Mouse (Mus musculus) right cerebral cortex, adult 18-20 months (tissue): Measurements from ENCODE around the gene Smarcc2.

Experiments used
- DNase-seq: peaks from one replicate; pipeline ENCODE4 v3.0.0; 2022; ENCODE audit warnings: mixed read lengths

Gene Smarcc2

DNA sequence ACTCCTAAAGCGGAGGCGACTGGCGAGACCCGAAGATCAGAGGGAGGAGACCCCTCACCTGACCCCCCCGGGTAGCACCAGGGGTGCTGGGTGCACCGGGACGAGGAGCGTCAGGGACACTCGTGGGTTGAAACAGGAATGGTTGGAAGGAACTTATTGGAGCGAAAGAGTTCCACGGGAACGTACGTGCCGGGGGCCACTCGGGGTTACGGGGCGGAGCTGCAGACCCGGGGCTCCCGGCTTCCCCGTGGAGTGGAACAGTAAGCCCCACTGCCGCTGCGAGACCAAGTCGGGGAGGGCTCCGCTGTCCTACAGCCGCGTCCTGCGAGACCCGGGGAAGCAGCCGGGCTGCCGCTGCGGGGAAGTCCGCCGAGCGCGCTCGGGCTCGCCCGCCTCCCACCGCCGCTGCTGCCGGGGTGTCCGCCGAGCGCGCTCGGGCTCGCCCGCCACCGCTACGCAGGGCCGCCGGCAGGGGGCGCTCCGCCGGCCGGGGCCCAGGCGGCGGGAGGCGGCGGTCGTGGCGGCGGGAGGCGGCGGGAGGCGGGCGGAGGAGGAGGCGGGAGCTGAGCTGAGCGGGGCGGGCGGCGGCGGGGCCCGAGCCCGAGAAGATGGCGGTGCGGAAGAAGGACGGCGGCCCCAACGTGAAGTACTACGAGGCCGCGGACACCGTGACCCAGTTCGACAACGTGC is at the start of gene Smarcc2:
Gene Smarcc2, plus strand, starts transcription at position 530 of the 690 bp plus-strand sequence.
- peak; percentile 85 for DNase-seq

DNA sequence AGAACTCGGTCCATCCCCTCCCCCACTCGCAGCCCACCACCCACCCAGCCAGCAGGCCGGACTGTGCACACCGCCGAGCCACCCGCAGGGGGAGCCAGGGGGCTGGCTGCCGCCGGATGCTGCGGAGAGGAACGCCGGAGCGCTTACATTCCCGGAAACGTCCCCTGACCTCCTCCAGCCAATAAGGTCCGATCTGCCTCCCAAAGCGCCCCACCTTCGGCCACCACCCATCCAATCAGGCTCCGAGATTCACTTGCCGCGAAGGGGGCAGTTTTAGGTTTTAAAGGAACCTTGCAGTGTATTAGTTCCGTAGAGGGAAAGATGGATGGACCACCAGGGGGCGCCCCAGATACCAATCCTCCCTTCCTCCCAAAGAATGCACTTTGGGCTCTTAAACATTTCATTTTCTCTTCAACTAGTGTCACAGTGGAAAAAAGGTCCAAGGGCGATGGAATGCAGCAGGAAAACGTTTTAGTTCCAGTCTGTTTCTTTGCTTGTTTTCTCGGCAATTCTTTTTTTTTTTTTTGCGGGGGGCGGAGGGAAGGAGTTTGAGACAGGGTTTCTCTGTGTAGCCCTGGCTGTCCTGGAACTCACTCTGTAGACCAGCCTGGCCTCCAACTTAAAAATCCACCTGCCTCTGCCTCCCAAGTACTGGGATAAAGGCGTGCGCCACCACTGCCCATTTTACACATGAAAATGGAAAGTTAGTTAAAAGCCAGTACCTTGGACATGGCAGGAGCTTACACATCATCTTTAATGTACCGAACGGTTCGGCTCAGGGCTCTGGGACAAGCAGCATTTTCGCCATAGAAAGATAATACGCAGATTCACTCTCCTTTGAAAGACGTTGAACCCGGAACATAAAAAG is 49.1 kb upstream of the Smarcc2 start:
- peak; percentile 98 for DNase-seq

DNA sequence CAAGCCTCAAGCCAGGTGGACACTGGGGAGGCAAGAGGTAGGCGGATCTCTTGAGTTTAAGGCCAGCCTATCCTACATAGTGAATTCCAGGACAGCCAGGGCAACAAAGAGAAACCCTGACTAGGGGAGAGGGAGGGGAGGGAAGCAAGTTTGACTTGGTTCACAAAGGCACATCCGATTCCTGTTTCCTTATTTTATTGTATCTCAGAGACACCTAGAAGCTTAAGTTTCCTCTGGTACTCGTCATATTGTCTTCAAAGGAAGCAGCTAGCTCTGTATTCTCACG is 48.5 kb upstream of the Smarcc2 start:
- DNase-seq = no peak

DNA sequence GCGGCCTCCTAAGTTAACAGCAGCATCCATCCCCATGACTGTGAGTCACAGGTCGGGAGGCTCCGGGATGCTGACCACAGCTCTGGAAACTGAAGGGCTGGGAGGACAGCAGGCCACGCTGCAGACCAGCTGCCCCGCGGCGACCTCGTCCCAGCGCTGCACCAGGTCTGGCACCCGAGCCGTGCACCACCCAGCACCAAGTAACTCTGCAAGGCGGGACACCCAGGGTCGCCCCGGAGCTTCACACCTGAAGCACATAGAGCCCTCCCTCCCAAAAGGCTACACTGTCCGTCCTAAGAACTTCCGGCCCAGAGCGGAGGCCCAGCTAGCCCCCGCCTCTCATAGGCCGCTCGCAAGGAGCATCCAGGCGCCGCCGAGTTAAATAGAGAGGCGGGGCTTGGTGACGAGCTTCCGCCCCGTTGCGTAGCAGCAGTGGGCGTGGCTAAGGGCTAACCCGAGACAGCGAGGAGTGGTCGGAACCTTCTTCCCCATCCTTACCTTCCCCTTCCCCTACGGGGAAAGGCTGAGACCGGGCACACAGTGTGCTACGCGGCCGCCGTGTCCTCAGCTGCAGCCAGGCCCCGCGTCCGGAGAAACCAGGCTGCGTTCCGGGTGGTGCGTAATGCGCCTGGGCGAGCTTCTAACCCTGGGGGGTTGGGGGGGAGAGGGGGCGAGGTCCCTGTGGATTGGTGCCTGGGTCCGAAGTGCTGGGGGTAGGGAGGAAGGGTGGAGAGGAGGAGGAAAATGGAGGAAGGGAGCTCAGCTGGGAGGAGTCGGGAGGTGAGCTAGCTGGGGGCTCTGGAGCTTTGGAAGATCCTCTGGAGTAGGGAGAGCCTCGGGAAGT is 47.6 kb upstream of the Smarcc2 start, which contains the start of the genes Nabp2 and Rnf41:
Gene Nabp2, minus strand, starts transcription at position 282 of the 844 bp plus-strand sequence.
Gene Rnf41, plus strand, starts transcription at position 447 of the 844 bp plus-strand sequence.
- peak; percentile 96 for DNase-seq

DNA sequence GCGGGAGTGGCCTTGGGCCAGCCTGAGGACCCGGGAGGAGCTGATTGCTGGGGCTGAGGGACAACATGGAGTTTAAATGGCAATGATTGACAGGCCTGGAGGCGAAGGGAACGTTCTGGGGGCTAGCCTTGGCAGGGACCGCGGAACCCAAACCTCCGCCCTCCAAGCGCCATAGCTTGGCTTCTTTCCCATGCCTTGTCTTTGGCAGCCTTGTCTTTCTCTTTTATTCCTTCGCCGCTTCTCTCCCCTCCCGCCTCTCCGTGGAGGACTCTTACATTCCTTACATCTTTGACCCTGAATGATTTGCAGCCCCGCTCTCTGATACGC is 47.0 kb upstream of the Smarcc2 start:
- DNase-seq = no peak

DNA sequence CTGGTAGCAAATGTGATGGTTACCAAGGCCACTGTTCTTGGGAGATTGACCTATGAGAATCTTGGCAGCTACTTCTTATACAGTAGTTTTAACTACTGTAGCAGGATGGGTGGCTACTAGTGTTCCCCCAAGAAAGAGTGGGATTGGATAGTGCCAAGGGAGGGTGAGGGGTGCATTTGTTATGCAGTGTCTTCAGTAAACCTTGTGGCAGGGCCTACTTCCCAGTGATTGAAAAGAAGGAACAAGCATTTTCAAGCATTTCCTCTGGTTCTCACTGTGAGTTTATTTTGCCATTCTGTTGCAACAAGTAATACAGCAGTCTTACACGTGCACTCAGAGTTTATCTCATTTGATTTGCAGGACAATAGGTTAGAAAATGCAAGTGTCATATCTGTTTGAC is 46.5 kb upstream of the Smarcc2 start:
- DNase-seq = no peak

DNA sequence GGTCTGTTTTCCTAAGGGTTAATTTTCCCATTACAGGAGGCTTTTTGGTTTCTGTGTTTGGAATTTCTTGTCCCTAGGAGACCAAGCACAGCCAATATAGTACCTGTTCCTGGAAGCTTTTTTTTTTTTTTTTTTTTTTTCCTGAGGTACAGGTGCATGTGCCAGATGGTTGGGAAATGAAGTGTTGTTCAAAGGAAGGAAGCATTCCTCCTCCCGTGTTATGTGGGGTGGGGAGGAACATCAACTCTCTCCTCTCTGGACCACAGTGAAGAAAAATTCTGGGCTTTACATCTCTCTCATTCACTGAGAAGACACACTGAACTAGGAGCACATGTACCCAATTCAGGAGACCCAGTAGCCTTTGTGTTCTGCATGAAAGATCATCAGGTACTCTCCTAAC is 46.0 kb upstream of the Smarcc2 start:
- no peak for DNase-seq

DNA sequence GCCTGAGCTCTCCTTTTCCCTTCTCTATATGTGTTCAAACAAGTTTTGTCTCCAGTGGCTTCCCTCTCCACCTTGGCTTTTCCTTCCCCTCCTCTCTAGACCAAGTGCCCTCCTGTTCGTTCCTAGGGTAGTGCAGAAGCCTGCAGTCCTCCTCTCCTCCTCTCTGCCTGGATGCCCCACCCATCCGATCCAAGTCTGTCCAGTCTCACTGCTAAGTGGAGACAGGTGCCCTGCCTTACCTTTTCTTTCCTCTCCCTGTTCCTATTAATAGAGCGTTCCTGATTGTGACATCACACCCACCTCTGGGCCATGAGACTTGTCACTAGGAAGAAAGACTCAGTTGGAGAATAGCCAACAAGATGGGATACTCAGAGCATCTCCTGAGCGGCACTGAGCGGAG is 44.2 kb upstream of the Smarcc2 start:
- DNase-seq = no peak

DNA sequence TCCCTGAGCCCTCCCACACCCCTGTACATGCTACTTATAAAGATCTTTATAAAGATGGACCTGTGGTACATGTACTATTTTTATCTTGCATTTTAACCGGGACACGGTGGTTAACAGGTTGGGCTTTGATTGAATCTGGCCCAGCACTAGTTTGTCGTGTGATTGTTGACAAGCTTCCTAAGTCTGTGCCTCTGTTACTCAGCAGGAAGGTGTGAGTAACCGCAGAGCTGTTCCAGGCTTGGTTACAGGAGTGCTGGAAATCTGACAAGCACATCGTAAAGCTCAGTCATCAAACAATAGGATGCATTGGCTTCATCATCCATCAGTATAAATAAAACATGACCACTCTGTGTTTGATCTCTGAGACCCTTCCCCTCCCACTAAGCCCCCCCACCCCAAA is 36.6 kb upstream of the Smarcc2 start:
- no peak for DNase-seq

DNA sequence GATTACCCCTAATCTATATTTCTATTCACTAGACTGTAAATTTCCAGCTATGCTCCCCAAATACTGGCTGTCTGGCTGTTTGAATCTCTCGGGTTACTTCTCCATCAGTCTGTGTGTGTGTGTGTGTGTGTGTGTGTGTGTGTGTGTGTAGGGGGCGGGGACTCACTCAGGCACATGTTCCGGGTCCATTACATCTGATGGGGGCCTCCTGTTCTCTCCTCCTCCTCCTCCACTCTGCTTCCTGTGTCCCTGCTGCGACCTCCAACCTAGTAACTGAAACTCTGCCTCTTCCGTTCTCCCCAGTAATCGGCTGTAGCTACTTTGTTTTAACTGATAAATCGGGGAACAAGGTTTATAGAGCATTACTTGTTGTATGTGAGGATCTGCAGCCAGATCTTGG is 34.4 kb upstream of the Smarcc2 start:
- no peak for DNase-seq

DNA sequence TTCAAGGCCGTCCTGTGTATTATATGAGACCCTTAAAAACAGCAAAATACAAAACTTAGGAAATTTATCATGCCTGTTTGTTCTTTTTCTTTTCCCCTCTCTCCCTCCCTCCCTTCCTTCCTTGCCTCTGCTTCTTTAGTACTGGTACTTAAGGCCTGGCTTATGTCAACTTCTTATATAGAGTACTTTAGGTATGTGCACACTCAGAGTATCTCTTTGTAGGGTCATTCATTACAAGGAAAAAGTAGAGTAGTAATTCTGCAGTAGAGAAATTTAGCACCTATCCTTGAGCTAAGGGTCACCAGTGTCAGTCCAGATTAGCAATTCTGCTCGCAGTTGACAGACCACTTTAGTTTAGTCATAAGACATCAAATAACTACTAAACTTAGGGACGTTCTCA is 33.8 kb upstream of the Smarcc2 start:
- DNase-seq = no peak

DNA sequence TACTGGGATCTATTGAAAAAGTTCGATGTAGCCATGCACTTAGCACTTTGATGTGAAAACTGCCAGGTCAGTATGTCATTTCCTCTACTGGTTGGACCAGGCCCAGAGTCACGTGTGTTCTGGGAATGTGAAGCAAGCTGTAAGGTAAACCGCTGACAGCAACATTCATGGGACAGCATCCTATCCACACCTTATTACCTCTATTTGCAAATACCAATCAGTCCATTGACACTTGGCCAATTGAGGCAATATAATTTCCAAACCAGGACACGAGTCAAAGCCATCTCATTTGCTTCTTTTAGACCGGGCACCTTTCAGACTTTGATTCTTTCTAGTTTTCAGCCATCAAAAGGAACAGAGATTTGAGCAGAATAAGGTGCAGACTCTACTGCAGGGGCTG is 30.0 kb upstream of the Smarcc2 start:
- no peak for DNase-seq

DNA sequence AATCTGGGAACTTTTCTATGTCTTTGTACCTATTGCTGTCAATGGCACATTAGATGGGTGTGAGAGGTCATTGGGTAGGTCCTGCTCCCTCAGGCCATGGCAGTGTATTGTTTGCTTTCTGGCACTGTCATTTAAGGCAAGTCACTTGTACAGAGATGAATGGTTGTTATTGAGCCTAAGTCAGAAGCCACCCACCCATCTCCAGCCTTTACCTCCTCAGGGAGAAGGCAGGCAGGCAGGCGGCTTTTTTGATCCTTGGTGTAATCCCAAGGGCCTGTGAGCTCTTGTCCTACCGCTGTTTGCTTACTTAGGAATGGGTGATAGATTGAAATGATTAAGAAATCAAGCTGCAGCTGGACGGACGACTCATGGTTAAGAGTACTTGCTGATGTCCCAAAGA is 29.6 kb upstream of the Smarcc2 start:
- DNase-seq = no peak

DNA sequence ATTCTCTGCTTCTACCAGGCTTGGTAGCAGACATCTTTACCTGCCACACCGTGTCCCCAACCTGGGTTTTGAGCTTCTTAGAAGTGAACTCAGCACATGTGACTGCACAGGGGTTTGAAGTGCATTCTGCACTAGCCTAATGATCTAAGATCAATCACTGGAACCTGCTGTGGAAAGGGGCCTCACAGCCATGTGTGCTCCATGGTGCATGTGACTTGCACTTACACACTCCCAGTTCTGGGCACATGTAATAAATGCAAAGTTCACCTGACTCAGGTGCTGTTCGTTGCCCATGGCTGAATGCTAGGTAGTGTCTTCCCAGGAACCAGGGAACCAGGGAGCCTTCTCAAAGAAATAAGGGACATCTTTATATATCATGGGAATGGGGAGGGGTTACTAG is 25.6 kb upstream of the Smarcc2 start:
- no peak for DNase-seq

DNA sequence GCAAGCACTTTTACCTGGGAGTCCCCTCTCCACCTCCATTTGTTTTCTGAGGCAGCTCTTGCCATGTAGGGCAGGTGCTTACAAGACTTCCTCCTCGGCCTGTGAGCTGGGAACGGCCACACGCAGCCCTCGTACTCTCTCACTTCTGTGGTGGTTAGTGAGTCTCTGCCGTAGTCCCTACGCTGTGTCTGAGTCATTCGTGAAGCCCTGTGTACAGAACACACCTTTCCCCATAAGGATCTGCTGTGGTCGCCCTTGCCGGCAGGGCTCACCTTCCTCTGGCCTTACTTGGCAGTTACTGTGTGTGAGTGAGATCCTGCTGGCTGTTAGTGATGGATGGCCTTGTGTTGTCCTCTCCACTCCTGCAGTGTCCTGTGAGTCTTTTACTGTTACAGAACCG is 24.4 kb upstream of the Smarcc2 start:
- no peak for DNase-seq

DNA sequence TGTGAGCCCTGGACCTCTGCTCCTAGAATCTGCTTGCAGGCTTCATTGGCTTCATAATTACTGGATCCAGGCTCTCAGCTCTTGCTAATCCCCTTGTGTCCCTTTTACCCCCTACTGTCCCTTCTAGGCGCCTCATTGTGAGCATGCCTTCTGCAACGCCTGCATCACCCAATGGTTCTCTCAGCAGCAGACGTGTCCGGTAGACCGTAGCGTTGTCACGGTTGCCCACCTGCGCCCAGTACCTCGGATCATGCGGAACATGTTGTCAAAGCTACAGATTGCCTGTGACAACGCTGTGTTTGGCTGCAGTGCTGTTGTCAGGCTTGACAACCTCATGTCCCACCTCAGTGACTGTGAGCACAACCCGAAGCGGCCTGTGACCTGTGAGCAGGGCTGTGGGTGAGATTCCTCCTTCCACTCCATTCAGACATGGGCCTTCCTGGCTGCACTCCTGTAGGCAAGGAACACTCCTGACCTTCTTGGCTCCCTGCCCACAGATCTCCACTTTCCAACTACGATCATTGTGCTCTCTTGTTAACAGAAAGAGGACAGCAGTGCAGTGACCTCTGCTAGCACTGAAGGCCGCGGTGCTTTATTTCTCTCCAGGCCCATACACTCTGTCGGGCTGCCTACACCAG is 23.7 kb upstream of the Smarcc2 start:
- DNase-seq = peak; percentile 32

DNA sequence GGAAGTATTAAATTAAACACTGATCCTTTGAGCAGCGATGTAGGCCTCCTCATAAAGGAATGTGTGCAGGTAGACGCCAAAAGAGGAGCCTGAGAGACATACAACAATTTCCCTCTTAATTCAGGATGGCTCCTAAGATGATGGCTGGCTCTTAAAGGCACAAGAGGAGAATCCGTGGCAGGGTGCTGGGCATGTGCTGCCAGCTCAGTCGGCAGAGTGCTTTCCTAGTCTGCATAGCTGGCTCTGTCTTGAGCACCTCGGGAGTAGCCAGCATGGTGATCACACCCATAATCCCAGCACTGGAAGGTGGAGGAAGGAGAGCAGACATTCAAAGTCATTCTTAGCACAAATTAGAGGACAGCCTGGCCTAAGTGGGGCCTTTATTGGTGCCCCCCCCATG is 23.2 kb upstream of the Smarcc2 start:
- no peak for DNase-seq

DNA sequence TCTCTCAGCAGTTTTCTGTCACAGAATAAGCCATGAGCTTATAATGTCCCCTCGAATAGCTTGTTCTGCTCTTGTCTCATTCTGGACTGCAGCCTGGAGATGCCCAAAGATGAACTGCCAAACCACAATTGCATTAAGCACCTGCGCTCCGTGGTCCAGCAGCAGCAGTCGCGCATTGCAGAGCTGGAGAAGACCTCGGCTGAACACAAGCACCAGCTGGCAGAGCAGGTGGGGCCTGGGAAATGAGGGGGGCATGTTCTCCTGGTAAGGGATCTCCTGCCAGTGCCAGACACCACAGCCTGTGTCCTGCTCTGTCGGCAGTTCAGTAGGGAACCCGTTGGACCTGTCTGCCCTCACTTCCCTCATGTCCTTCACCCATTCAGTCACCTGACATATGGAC is 22.7 kb upstream of the Smarcc2 start:
- no peak for DNase-seq

DNA sequence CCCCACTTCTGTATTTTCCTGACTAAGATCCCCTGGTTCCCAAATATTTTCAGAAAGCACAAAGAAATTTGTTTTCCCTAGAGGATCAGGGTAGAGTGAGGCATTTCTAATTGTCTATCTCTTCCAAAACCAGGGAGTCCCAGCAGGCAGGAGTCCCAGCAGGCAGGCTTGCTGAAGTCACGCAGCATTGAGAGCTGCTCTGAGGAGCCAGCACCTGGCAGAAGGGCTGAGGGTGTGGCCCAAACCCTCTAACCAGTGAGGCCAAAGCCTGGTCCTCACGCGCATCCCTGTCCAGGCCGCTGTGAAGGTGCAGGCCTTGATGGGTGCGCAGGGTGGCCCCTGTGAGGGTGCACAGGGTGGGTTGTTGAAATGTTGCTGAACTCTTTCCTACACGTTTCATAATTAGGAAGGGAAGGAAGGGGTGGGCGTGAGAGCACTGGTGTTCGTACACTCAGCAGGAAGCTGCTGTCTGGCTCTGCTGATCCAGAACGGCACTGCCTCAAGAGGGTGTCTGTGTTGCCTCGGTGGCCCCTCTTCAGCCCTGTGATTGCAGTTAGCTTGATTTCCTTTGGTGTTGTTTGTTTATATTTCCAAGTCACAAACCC is 20.3 kb upstream of the Smarcc2 start:
- peak; percentile 48 for DNase-seq

DNA sequence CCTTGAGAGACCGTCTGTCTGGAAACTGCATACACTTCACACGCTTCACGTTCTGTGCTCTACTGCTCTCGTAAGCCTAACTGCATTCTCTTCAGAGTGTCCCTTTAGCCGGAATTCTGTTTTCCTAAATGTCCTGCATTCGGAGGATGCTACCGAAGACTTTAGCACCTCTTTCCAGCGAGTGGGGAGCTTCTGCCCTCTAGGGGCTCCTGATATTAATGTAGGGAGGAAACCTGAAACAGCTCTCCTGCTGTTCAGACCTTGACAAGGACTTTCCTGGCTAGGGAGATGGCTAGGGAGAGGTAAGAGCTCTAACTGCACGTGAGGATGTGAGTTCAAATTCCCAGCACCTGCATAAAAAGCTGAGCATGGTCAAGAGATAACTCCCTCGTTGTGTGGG is 18.6 kb upstream of the Smarcc2 start:
- DNase-seq = no peak

DNA sequence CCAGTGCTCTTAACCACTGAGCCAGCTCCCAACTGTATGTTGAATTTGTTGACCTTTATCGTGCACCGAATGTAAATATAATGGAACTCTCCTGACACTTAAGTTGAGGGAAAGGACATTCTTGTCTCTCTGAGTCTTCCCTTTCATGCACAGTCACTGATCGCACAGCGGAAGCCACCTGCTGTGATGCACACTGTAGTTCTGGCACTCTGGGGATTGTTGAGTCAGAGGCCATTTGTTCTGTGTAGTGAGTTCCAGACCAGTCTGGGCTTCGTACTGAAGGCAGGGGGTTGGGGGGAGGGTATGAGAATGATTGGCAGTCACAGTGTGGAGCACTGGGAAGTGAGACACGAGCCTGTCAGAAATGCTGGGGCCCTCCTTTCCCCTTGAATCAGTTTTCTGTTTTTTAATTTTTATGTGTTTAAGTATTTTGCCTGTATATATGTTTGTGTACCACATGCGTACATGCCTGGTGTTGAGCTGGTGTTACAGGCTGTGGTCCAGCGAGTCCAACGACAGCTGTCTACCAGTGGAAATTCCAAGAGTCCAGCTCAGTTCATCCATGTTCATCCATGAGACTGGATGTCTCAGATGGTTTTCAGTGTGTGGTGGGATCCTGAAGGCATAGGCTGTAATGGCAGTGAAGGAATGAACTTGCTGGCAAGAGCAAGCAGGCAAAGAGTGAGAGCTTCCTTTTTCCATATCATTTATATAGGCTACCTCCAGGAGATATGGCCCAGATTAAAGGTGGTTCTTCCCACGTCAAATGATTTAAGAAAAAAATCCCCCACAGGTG is 17.5 kb upstream of the Smarcc2 start:
- no peak for DNase-seq

DNA sequence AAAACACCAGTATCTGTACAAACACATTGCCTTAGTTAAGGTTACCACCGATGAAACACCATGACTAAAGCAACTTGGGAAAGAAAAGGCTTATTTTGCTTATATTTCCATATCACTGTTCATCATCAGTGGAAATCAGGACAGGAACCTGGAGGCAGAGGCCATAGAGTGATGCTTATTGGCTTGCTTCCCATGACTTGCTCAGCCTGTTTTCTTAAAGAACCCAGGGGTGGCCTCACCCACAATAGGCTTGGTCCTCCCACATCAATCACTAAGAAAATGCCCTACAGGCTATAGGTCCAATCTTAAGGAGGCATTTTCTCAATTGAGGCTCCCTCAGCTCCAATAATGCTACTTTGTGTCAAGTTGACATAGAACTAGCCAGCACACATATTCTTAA is 16.3 kb upstream of the Smarcc2 start:
- DNase-seq = no peak
